Mouse (Mus musculus): Measurements from ENCODE around the gene Enc1.

GRCm38 (mm10) chr13:97225130-97225529 is 15.8 kb upstream of the Enc1 start:
- TF ChIP-seq GATA1 (IDR thresholded peaks at IDR 0.05; ENCODE audit: low read length), result no peak
- no peak for TF ChIP-seq TAL1 (IDR thresholded peaks at IDR 0.05; ENCODE audit: low read length)
